In genomic region chr14:93889231-93889630, GRCm38 (mm10) we compare ENCODE assay signal across 8 mouse cellular contexts. TPM values are rescaled to one million over a fixed set of nuclear protein-coding genes. Genes with fewer than 3 reads are reported as not detected.
DNase-seq lines count a peak whose midpoint lies in the region; ATAC-seq lines count a peak whose summit lies in the region.

No protein-coding gene starts in this region.

- H3K9me3 ChIP-seq in liver, embryonic 12.5 days (replicated peaks): no peaks in the 10 kb centered on the region
- H3K9me3 ChIP-seq in hindbrain, embryonic 14.5 days (ENCODE audit: control insufficient read depth, low read length): no peaks in the 10 kb centered on the region
- H3K9me3 ChIP-seq in neural tube, embryonic 14.5 days (ENCODE audit: control insufficient read depth, low read length): no peaks in the 10 kb centered on the region

- peaks cover 39% of the 10 kb centered on the region for H3K27me3 ChIP-seq in liver, embryonic 12.5 days (replicated peaks)
- no peaks in the 10 kb centered on the region for H3K27me3 ChIP-seq in hindbrain, embryonic 14.5 days (ENCODE audit: control insufficient read depth, insufficient read depth, low read length)
- no peaks in the 10 kb centered on the region for H3K27me3 ChIP-seq in neural tube, embryonic 14.5 days (ENCODE audit: control insufficient read depth, insufficient read depth, low read length)

- no peaks in the 10 kb centered on the region for H3K4me1 ChIP-seq in liver, embryonic 12.5 days
- H3K4me1 ChIP-seq in hindbrain, embryonic 14.5 days (replicated peaks; ENCODE audit: control insufficient read depth, insufficient read depth, low read length): peaks cover 35% of the 10 kb centered on the region
- H3K4me1 ChIP-seq in neural tube, embryonic 14.5 days (ENCODE audit: control insufficient read depth, insufficient read depth, low read length): peaks cover 8% of the 10 kb centered on the region; the same call in 1 of the 2 replicates

- no peak for ATAC-seq in liver, embryonic 12.5 days
- no peak for ATAC-seq in hindbrain, embryonic 14.5 days (ENCODE audit: low FRiP score)
- ATAC-seq in neural tube, embryonic 14.5 days (ENCODE audit: low read depth): no peak
- no peak for ATAC-seq in erythroblast, adult 5-6 weeks (replicated peaks; ENCODE audit: low FRiP score, poor library complexity, severe bottlenecking)

- H3K4me2 ChIP-seq in liver, embryonic 12.5 days: peak overlapping the region; percentile 60; the same call in 1 of the 2 replicates
- H3K4me2 ChIP-seq in hindbrain, embryonic 14.5 days (replicated peaks): peak overlapping the region; percentile 90
- H3K4me2 ChIP-seq in neural tube, embryonic 14.5 days (ENCODE audit: low read depth, low read length): peak overlapping the region; percentile 60

- DNase-seq in cerebellum, adult 18-20 months: peak; percentile 31 to 48
- no peak for DNase-seq in cerebellum, postnatal 4 days (ENCODE audit: low spot score in 2 of 2)
- DNase-seq in liver: no peak
- no peak for DNase-seq in hindbrain, embryonic 14.5 days (ENCODE audit: low spot score)
- no peak for DNase-seq in testis, postnatal 14 days (ENCODE audit: low spot score)

- no peak overlapping the region for H3K4me3 ChIP-seq in liver, embryonic 12.5 days
- H3K4me3 ChIP-seq in hindbrain, embryonic 14.5 days (replicated peaks; ENCODE audit: low read length): peak overlapping the region; percentile 58
- H3K4me3 ChIP-seq in neural tube, embryonic 14.5 days (ENCODE audit: low read depth, low read length): peak overlapping the region; percentile 44

- H3K27ac ChIP-seq in liver, embryonic 12.5 days: no peak overlapping the region
- H3K27ac ChIP-seq in hindbrain, embryonic 14.5 days: no peak overlapping the region; the same call in 1 of the 2 replicates
- H3K27ac ChIP-seq in neural tube, embryonic 14.5 days (ENCODE audit: low read depth, low read length): no peak overlapping the region

- no peaks in the 10 kb centered on the region for H3K36me3 ChIP-seq in liver, embryonic 12.5 days
- peaks cover 5% of the 10 kb centered on the region; the same call in 1 of the 2 replicates for H3K36me3 ChIP-seq in hindbrain, embryonic 14.5 days (replicated peaks; ENCODE audit: control insufficient read depth, insufficient read depth)
- no peaks in the 10 kb centered on the region for H3K36me3 ChIP-seq in neural tube, embryonic 14.5 days (ENCODE audit: control insufficient read depth, insufficient read depth, low read length)

- no peak overlapping the region for H3K9ac ChIP-seq in liver, embryonic 12.5 days
- peak overlapping the region; percentile 63 for H3K9ac ChIP-seq in hindbrain, embryonic 14.5 days
- peak overlapping the region; percentile 64 for H3K9ac ChIP-seq in neural tube, embryonic 14.5 days (replicated peaks; ENCODE audit: low read depth, low read length)

- 33% methylated on average over 6 of the region's 6 CpGs for WGBS in liver, embryonic 12.5 days (ENCODE audit: insufficient replicate concordance)
- 20% methylated on average over 6 of the region's 6 CpGs for WGBS in hindbrain, embryonic 14.5 days
- 23% methylated on average over 6 of the region's 6 CpGs for WGBS in neural tube, embryonic 14.5 days

RNA-seq across cellular contexts. Expression of gene Pcdh9, which starts 1.2 kb away (rescaled TPM):
- 1.0 and 1.4 TPM in 2 replicates for polyA plus RNA-seq in liver, embryonic 12.5 days (2016; fragmentation: Nextera tagmentation; extraction: Ambion mirVana)
- polyA plus RNA-seq in hindbrain, embryonic 14.5 days (2014; fragmentation: Nextera tagmentation; extraction: Ambion mirVana): 177 and 185 TPM in 2 replicates
- 180 and 194 TPM in 2 replicates for polyA plus RNA-seq in neural tube, embryonic 14.5 days (2014; fragmentation: Nextera tagmentation; extraction: Ambion mirVana)
- total RNA-seq in erythroblast, adult 5-6 weeks (2015; ENCODE audit: low replicate concordance): not detected in 2 replicates
- total RNA-seq in erythroblast, adult 5-6 weeks (2017; ENCODE audit: low replicate concordance): 0.14 TPM in 1 of 2 replicates, not detected in the other

Comparison
In these comparisons a context has a peak if more than half of its experiments do, and no peak if none do; other contexts are left out.
1. DNase-seq: peak in cerebellum, adult 18-20 months (2 of 2); none in cerebellum, postnatal 4 days (0 of 2), liver (single experiment), hindbrain, embryonic 14.5 days (single experiment) and testis, postnatal 14 days (single experiment).
2. RNA of gene Pcdh9, which starts 1.2 kb away (polyA plus RNA-seq): 180 to 194 TPM in neural tube, embryonic 14.5 days and 177 to 185 TPM in hindbrain, embryonic 14.5 days; 1.0 to 1.4 TPM in liver, embryonic 12.5 days; every median in the first group is over 10 times any median in the second.
3. Peak in every context shown above with its lines, with median percentiles within 50 percentile points of each other: H3K4me2 ChIP-seq.